Mouse (Mus musculus) gastrocnemius, postnatal 36 days (tissue): ENCODE measurements at regions not wholly inside any gene's neighbourhood (a gene's known extent, or its start where the extent isn't known, plus 50 kb on each side); places are given as distances from the start of the nearest gene placed in this dataset.

Experiments used
- DNase-seq, 2 experiments: peaks; one replicate each; pipeline ENCODE4 v3.0.0; 2022
- intact Hi-C: fragments of 180-260 bp; cut with DNase I; formaldehyde crosslinking; loops from one replicate; pipeline ENCODE4 v1.15.1; 2025

DNA sequence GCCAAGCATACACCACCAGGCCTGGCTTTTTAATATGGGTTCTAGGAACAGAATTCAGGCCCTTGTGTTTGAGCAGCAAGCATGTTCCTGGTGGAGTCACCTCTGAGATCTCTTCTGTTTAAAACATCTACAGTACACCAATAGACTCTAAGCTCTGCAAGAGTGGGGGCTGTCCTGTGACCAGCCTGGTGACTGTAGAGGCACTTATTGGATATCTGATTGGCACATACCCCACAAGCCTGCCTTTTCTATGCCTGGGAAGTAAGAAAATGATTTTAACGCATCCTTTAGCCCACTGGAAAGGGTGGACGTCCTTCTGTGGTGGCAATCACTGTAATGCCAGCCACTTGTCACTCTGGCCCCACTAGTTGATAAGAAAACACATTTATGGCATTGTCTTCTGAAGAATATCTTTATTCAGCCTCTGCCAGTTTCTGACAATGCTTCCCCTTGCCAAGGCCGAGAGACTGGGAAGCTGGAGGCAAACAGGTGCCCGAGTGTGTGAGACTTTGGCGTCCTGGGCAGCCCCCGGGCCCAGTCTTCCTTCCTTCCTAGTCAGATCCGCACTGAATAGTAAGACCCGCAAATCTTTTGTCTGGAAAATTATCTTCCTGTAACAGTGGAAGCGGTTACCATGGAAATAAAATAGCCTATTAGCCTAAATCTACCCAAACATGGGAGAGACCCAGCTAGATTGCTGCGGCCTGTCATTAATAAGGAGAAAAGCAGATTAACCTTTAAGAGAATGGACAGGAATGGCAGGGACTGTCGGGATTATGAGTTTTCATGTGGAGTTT, 228.0 kb upstream of the Prok2 start:
- intact Hi-C loops, result no loop called here
- no peak for DNase-seq

DNA sequence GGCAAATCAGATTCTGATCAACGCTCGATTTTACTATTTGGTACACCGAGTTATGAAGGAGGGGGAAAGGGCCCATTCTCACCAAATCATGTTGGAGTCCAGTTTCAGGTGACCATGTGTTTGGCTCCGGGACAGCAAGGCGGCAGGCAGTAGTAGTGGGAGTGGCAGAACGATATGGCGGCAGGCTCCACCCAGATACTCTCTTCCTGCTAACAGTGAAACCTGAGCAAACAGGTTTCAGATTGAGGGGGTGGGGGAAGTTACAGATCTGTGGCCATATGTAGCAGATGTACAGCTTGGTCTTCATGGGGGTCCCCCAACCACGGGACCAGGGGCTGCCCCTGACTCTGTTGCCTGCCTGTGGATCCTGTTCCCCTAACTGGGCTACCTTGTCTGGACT, 224.6 kb upstream of the Prok2 start:
- intact Hi-C loops, result no loop called here
- no peak for DNase-seq

DNA sequence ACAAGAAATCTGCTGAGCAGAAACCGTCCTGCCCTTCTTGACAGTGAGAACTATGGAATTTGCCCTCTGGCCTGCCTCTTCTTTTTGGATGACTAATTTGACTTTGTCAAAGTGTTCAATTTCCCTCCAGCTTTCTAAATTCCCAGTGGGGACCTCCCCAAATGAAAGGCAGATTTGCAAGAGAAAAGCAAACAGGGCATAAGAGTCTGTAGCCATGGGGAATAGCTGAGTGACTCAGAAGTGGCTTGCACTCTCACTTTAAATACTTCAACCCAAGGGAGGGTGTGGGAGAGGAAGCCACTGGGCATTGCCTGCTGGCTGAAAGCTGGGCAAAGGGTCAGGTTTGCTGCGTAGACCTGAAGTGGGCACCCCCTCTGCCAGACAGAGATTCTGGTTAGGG, 220.7 kb upstream of the Prok2 start:
- intact Hi-C loops, result no loop called here
- DNase-seq, result no peak

DNA sequence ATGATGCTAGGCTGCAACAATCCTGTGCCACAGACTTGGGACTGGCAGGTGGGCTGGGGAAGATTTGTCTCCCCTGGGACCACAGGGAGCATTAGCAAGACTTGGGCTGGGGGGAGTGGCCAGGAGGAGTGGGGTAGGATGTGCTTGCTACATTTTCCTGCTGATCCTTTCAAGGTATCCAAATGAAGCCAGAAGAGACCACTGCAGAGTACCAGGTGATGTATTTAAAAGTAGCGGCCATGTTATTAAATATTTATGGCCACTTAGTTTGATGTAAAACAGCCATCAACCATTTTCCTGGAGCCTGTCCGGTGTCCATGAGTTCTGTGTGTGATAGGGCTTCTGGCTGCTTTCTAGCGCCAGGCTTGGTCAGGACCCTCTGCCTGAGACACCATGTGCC, 220.3 kb upstream of the Prok2 start:
- intact Hi-C loops, result no loop called here
- no peak for DNase-seq

DNA sequence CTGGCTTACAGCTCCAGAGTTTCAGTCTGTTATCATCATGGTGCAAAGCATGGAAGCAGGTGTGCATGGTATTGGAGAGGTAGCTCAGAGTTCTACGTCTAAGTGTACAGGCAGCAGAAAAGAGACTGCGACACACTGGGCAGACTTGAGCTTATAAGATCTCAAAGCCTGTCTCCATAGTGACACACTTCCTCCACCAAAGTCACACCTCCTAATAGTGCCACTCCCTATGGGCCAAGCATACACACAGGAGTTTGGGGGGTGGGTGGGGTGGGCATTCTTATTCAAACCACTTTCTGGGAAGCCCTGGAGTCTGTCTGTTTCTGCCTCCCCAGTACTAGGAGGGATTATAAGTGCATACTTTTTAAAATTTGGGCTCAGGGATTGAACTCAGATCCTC, 219.5 kb upstream of the Prok2 start:
- no peak for DNase-seq
- intact Hi-C loops, result no loop called here

DNA sequence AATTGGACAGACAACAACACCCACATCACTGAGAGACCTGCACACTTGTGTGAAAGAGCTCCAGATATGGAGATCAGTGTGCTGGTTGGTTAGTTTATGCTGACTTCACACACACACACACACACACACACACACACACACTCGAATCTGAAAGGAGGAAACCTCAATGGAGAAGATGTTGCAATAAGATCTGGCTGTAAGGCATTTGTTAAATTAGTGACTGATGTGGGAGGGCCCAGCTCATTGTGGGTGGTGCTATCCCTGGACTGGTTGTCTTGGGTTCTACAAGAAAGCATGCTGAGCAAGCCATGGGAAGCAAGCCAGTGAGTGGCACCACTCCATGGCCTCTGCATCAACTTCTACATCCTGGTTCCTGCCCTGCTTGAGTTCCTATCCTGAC, 216.8 kb upstream of the Prok2 start:
- no peak for DNase-seq
- intact Hi-C loops, result no loop called here

DNA sequence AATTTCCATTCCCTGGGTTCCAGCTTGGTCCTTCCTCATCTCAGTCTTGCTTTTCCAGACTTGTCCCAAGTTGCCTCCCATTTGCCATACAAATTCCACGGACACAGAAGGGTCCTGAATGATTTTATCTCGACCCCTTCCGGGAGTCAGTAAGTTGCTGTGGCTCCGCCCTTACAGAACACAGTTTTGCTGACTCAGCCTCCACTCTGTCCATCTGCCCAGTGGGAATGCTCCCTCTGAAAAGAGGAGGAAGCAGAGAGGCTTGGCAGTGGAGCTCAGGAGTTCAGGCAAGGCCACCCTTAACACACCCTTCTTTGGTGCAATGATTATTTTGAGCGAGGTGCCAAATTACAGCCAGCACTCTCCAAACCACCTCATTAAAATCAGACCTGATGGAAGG, 213.9 kb upstream of the Prok2 start:
- intact Hi-C loops, result no loop called here
- DNase-seq, result no peak

DNA sequence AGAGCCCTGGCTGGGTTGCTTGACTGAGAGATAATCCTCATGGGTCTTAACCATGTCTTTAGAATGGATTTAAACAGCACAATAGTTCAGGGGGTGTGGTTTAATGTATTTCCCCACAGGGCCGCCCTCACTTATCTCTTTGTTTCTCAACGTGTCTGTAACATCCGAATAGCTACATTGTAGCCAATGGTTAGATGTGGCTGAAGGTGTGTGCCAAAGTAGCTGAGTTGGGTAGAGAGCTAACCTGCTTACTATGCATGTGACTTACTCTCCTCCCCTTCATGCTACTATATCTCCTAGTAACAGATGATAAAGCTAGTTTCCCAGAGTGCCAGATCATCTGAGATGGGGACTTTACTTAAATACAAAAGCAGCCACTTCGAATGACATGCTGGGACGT, 213.2 kb upstream of the Prok2 start:
- DNase-seq, result no peak
- intact Hi-C loops, result no loop called here

DNA sequence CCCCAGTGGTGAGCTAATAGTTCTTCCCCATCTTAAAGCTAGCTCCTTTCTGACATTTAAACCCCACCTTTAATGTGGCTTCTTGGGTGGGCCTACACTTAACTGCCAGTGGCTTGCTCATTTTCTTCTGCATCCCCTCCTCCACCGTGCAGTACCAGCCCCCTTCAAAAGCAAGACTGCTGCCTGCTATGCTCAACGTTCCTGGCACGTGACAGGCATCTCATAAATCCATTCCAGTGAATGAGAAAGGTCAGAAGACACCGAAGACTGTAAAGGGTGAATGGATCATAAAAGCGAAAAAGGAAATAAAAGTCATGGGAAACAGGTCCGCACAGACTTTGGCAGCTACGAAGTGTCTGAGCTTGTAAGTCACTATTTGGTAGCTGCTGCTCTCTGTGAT, 212.8 kb upstream of the Prok2 start:
- DNase-seq, result no peak
- intact Hi-C loops, result no loop called here

DNA sequence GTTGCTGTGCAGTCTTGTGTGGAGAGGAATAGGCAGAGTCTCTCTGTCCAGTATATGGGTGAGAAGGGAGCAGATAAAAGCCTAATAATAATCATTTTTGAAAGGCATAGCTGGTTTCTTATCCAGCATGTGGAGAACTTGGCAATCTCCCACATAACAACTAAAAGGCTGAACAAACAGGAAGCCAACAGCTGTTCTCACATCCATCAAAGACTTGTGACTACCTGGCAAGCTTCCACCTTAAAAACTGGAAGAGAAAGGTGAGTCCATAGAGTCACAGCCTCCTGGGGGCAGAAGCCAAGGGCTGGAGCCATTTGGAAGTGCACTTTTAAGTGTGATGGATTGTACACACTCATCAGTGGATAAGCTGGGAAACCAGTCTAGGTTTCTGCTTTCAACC, 210.5 kb upstream of the Prok2 start:
- intact Hi-C loops, result no loop called here
- no peak for DNase-seq

DNA sequence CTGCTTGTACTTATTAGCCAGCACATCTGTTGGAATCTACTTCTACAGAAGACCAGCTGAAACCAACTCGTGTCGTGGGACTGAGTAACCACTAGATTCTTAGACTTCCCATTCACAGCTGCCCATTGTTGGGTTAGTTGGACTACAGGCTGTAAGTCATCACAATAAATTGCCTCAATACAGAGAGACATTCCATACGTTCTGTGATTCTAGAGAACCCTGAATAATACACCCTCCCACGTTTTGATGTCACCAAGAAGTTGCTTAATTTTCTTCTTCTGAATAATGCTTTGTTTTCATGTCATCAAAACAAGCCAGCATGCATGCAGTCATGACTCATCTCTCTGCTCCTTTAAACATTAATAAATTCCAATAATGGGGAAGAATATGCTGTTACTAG, 209.2 kb upstream of the Prok2 start:
- DNase-seq, result no peak
- intact Hi-C loops, result no loop called here

DNA sequence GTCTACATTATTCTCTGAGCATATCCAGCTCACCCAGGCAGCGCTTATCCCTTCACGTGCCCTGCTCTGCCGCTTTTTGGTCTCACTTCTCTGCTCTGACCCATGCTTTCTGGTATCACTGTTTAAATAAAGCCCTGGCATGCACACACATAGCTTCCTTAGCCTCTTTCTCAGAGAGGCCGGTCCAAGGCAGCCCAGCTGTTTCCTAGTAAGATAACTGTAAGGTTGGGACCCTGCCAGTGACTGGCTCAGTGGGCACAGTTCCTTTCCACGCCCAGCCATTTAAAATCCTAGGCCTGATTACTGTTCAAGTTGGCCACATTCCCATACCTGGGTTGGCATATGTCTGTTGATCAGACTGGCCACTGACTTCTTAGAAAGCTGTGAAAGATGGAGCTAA, 208.2 kb upstream of the Prok2 start:
- no peak for DNase-seq
- intact Hi-C loops, result no loop called here

DNA sequence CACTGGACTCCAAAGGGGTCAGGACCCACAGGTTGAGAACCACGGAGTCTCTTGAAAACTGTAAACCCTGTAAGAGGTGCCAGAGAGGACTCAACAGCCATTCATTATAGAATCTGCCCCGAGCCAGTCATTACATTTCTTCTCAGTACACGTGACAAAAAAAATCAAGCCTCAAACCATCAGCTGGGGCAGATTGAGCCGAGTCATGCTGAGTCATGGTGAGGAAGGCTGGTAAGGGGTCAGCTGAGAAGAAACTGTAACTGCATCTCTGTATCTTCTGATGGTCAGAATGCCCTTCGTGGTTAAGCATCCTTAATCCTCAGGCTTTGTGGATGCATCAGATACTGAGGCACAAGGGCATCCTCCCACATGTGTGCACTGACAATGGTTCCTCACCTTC, 207.2 kb upstream of the Prok2 start:
- intact Hi-C loops, result no loop called here

DNA sequence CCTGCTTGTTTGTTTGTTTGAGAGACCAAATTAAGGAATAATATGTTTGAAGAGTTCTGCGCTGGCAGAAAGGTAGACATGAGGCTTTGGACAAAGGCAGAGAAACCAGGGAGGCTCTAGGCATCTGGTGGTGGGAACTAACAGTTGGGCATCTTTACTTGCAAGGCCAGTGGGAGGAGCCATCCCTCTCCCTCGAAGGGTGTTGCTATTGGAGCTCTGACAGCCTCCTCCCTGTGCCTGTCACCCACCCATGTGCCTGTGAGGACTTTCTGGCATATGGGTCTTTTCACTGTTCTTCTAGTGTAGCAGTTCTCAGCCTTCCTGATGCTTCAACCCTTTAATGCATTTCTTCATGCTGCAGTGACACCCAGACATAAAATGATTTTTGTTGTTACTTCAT, 206.7 kb upstream of the Prok2 start:
- intact Hi-C loops, result no loop called here
- no peak for DNase-seq

More for the DNA sequence above, 207.2 kb upstream of the Prok2 start:
- no peak for DNase-seq

DNA sequence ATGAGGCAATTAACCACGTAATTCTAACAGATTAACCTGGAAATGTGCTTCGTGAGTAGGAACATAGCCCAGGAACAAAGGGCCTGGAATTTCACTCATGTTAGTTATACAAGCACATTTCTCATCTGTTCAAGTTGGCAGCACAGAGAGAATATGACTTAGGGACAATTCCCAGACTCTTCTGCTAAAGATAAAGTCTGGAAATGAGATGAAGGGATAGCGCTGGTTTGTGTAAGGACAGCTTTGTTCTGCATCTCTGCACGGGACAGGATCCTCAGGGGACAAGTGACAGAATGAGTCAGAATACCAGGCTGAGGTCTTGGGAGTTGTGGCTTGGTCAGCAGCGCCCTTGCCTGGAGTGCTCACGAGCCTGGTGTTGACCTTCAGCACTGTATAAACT, 206.2 kb upstream of the Prok2 start:
- intact Hi-C loops, result no loop called here
- no peak for DNase-seq

DNA sequence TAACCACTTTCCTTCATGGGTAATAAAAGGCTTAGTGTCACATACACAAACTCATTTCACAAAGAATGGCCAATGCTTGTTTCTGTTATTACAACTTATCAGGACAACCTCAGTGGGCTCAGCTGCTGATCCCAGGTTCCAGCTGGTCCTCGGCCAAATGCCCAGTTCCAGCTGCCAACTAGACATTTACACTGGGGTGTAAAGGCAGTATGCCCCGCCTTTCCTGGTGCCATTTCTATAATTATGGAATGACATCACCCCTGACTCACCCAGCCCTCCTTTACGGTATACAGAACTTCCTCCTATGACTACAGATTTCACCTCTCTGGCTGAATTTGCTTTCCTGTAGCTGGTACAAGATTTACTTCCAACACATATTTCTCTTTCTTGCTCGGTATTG, 205.4 kb upstream of the Prok2 start:
- no peak for DNase-seq
- intact Hi-C loops, result no loop called here

DNA sequence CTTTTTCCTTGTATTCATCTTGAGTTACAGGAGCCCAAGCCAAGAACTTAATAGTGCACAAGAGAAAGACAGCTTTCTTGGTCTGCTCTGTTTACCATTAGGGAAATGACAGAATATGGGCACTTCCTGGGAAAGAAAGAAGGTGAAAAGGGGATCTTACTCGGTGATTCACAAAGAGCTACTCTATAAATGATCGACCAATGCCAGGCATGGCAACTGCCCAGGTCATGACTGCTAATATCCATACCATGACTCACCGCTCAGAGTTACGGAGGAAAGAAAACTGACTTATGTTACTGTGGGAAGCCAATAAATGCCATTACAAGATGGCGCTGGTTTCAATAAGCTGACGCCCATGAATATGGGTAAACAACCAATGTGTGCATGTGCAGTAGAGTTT, 204.1 kb upstream of the Prok2 start:
- DNase-seq, result no peak
- intact Hi-C loops, result no loop called here

DNA sequence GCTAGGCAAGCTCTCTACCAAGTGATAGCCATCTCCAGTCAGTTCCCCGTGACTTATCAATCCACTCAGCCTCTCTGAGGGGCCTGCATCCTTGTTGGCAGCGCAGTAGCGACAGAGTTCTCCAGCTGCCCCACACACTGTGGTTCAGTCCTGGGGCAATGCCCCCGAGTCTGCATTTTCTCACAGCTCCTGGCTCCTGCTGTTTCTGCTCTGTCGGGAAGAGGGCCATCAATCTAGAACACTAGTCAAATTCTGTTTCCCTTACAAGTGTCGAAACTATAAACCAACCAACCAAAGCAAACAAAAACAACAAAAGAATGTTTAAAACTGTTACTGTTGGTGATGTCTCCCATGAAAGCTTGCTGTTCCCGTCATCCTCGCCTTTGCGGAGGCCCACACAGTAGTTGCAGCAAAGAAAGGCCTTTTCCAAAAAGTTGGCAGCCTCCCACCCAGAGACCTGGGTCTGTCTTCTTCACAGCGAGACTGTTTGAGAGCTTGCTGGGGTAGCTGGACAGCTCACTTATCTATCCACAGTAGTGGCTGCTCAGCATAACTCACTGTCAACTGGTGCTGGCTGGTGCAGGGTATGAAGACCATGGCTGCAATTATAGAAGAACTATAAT, 201.9 kb upstream of the Prok2 start:
- intact Hi-C loops, result no loop called here
- DNase-seq, result no peak

DNA sequence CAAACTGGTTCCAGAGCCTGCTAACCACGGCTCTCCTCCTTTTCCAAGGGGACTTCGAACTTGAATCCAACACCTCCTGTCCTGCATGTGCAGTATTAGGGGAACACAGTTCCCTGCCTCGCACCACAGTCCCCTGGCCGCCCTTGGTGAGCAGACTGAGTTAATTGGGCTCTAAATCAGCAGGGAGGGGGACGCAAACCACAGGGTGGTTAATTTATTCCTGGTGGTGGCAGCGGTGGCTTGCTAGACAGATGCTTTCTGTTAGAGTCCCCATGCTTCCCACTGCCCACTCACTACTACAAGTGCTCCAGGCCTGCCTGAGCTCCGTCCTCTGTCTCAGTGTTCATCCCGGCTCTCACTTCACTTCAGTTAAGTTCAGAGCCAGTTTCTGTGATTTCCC, 198.0 kb upstream of the Prok2 start:
- intact Hi-C loops, result no loop called here

DNA sequence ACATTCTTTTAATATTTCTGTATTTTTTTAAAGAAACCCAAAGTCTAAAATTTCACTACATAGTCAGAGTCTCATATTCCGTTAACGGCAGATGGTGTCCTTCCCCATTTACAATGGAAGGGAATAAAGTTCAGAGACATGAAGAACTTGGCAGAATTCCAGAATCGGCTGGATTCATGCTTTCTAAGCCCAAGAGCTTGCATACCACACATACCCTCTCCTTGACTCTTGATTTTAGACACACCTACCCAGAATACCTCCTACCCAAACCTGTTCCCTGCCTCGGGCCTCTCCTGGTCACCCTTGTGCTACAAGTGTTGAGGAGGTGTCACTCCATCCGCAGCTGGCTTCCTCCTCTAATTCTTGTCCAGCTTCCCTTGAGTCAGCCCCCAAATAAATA, 195.8 kb upstream of the Prok2 start:
- no peak for DNase-seq
- intact Hi-C loops, result no loop called here

More for the DNA sequence above, 198.0 kb upstream of the Prok2 start:
- DNase-seq, result no peak

DNA sequence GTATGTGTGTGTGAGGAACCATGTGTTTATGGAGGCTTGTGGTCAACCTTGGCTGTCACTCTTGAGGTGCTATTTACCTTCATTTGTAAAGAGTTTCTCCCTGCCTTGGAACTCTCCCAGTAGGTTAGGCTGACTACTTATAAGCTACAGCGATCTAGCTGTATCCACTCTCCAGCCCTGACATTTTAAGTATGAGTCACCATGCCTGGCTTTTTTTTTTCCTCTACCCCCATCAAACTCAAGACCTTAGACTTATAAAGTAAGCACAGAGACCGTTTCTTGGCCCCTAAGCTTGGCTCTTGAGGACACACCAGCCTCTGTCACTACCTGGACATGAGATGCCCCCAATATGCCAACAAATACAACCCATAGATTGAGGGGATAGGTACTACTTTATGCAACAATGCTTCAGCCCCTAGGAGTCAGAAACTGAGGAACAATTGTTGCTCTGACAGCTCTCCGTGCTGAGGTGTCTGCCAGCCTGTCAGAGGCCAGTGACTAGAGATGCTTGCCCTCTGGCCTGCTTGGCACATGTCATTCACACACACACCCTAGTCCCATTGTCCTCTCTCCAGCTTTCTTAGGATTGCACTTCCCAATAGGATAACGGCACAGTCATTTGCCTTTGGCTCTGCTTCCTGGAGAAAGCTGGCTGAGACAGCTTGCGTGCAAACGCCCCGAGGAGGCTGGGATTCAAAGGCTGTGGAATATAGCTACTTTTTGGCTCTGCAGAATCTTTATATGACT, 193.8 kb upstream of the Prok2 start:
- intact Hi-C loops, result no loop called here
- no peak for DNase-seq

DNA sequence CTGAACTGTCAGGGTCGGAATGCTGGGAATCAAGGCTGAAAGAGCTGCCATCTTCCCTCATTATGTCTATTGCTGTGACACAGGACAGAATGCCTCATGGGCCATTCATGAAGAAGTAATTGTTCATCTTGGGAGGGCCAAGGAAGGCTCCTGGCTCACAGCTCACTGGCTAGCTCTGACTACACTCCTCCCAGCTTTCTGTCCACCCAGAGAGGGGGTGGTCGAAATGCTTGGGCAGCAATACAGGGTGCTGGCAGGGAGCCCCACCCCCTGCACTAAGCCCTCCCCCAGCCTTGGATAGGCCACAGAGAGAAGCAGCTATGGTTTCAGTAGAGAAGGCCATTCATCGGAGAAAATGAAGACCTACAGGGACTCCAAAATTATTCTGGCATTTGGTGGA, 192.2 kb upstream of the Prok2 start:
- intact Hi-C loops, result no loop called here
- no peak for DNase-seq
